Mouse (Mus musculus) liver, embryonic 14.5 days (tissue): Measurements from ENCODE around the gene Rinl.

Source experiments
- CTCF ChIP-seq: IDR thresholded peaks from 2 replicates; pipeline ENCODE4 v1.5.1; 2016; ENCODE audit warnings: antibody characterized with exemption, low read depth, control low read depth
- EP300 ChIP-seq: IDR thresholded peaks from 2 replicates; pipeline ENCODE4 v1.6.1; 2016; ENCODE audit warnings: antibody characterized with exemption, low read depth

- no peak for TF ChIP-seq CTCF
- no peak for TF ChIP-seq EP300
These were observed 15.0 kb downstream of the Rinl start for GRCm38 (mm10) chr7:28803756-28804155.
